Mouse (Mus musculus) liver, postnatal 0 days (tissue): Measurements from ENCODE around the gene Tph1.
"Not testable (repeated sequence)": the region's sequence is repeated elsewhere in the genome, so short reads cannot be mapped to it uniquely, and the experiment has no call there.

Source experiments
- CTCF ChIP-seq: sonication (generic); IDR thresholded peaks from 2 replicates; pipeline ENCODE4 v1.5.1; 2016; ENCODE audit warnings: antibody characterized with exemption, low read depth
- EP300 ChIP-seq: IDR thresholded peaks from 2 replicates; pipeline ENCODE4 v1.6.1; 2016; ENCODE audit warnings: antibody characterized with exemption, low read depth, mild to moderate bottlenecking

DNA sequence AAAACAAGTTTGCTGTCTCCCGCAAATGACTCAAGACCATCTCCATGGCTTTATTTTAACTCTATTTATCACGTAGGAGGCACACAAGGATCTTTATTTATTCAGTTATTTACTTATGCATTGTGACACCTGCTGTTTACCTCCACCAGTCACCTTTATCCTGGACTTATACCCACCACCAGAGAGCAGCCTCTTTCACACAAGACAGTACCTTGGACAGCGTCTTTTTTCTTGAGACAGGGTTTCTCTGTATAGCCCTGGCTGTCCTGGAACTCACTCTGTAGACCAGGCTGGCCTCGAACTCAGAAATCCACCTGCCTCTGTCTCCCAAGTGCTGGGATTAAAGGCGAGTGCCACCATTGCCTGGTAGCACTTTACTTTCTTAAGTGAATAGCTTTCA, 22.1 kb downstream of the Tph1 start:
- TF ChIP-seq CTCF, EP300: not testable (repeated sequence)
